Mouse (Mus musculus): ENCODE measurements around the gene Galnt15. TPM values are rescaled to one million over a fixed set of nuclear protein-coding genes. Genes with fewer than 3 reads are reported as not detected.

Galnt15 gene
- polyA plus RNA-seq (2012; rRNA removed), result 23.3 and 25.4 TPM in 2 replicates

DNA sequence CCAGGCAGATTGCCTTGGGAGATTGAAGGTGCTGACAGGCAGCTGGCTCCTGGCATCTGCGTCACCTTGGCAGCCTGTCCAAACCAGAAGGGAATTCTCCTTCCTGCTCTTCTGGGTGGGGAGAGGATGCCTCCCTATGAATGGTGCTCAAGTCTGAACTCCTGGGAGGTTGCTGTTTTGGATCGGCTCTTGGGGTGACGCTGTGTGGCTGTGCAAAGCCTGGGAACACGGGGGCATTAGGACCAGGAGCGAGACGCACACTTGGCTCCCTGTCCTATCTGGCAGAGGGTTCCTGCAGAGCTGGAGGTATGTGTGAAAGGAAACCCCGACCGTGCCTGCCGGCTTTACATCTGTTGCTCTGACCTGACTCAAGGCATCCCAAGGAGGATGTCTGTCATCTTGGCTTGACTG is at the start of gene Galnt15:
Gene Galnt15 (plus strand): TSS at position 309 of the 411 bp plus-strand sequence.

DNA sequence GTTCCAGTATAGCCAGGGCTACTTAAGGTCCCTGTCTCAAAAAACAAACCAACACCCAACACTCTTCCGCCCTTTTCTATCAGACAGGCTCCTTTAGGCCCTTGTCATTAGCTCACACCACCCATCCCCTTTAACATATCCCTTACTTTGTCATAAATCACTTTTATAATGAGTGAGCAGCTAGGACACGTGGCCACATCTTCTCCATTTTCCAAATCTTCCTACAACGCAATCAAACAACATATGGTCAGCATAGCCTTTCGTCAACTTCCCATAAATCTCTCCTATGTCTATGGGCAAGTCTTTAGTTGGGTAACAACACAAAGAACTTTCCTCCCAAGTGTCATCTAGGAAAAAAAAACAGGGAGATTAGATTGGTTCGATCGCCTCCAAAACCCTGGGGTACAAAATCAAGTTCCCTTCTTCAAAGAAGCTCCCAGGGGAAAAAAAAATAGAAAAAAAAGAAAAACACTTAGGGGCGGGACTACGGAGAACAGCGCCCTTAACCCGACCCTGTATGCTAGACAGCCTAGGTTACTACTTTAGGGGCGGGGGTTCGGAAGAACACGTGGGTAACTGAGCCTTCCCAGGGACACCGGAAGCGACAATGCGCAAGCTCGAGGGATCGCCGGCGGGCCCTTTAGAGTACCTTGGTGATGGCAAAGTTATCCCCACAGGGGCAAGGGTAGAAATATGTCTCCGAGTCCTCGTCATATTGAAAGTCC is 56.1 kb downstream of the Galnt15 start, which contains the start of gene Oxnad1:
Gene Oxnad1 (plus strand): TSS at position 614 of the 725 bp plus-strand sequence.

DNA sequence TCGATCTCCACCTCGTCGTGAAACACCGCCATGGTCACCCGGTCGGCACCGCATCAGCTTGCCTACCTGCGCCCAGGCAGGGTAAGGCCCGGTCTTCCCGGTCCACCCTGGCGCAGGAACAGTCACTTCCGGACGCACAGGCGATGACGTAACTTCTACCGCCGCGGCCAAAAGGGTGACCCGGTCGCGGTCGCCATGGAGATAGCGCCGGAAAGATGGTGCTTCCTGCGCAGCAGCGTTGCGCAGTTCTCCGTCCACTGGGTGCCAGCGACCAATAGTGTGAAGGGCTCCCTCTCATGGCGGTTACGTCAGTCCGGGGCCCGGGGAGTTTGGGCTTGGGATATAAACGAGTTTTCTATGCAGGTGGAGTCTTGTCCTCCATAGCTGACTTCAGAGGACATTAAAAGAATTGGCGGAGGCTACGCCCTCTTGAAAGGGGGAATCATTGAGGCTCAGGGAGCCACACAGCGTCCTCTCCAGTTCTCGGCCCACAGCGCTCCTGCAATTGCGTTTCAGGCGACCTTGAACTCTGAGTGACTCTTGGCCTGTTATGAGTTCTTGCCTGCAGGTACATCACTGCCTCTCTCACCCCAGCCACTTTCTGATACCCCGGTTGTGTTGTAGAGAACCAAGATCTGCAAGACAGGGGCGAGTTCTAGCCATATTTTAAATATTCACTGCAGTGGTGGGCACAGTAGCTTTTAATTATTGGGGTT is 56.9 kb downstream of the Galnt15 start, which contains the start of gene Dph3:
Gene Dph3 (minus strand): TSS at position 244 of the 716 bp plus-strand sequence.

Other genes with a start within 250 kb of the Galnt15 start
- gene Ankrd28, start 198.3 kb upstream of the Galnt15 start, polyA plus RNA-seq (2012; rRNA removed), result 3.7 and 5.2 TPM in 2 replicates
- 14.0 and 15.4 TPM in 2 replicates for gene Oxnad1, start 56.4 kb downstream of the Galnt15 start, polyA plus RNA-seq (2012; rRNA removed)
- 12.7 and 14.1 TPM in 2 replicates for gene Dph3, start 56.7 kb downstream of the Galnt15 start, polyA plus RNA-seq (2012; rRNA removed)
- not detected in 2 replicates for gene Msmb, start 113.0 kb downstream of the Galnt15 start, polyA plus RNA-seq (2012; rRNA removed)
- 34.3 and 49.4 TPM in 2 replicates for gene Ncoa4, start 130.9 kb downstream of the Galnt15 start, polyA plus RNA-seq (2012; rRNA removed)
- 243 and 307 TPM in 2 replicates for gene Timm23, start 172.9 kb downstream of the Galnt15 start, polyA plus RNA-seq (2012; rRNA removed)
- 4.5 and 5.4 TPM in 2 replicates for gene Parg, start 173.0 kb downstream of the Galnt15 start, polyA plus RNA-seq (2012; rRNA removed)

Data from ovary, adult 2 months (tissue).